Mouse (Mus musculus) stomach, postnatal 0 days (tissue): ENCODE results near the gene Nfyb.

Experiments
- CTCF ChIP-seq: IDR thresholded peaks from 2 replicates; pipeline ENCODE4 v1.5.1; 2016; ENCODE audit warnings: antibody characterized with exemption, low read depth, mild to moderate bottlenecking, moderate library complexity
- EP300 ChIP-seq: optimal IDR thresholded peaks from 2 replicates; pipeline ENCODE3; 2016; ENCODE audit warnings: antibody characterized with exemption

DNA sequence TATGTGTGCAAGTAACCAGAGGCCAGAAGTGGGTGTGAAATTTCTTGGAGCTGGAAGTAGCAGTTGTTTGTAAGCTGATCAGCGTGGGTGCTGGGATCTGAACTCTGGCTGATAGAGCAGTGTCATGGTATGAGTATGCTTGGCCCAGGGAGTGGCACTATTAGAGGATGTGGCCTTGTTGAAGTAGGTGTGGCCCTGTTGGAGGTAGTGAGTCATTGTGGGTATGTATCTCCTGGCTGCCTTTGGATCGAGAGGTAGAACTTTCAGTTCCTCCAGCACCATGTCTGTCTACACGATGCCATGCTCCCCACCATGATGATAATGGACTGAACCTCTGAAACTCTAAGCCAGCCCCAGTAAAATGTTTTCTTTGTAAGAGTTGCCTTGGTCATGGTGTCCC, 16.4 kb upstream of the Nfyb start:
- TF ChIP-seq CTCF (no peak), EP300 (no peak)
